Mouse (Mus musculus): ENCODE data around the gene Alox12b. TPM values are rescaled to one million over a fixed set of nuclear protein-coding genes. Genes with fewer than 3 reads are reported as not detected.

The Alox12b gene
- polyA plus RNA-seq, 1 experiment from 2014 or later, result 0.29 TPM

GRCm38 (mm10) chr11:69118765-69119164 lies 38.0 kb upstream of the Alox12b start:
- peaks cover 46% of the 10 kb centered on the region for H3K4me1 ChIP-seq (replicated peaks)

GRCm38 (mm10) chr11:69119446-69120155 lies 37.2 kb upstream of the Alox12b start:
- Histone ChIP-seq H3K9ac (no peak overlapping the region), H3K4me3 (peak overlapping the region; percentile 86), H3K27ac (no peak overlapping the region), H3K9me3 (no peaks in the 10 kb centered on the region), H3K36me3 (no peaks in the 10 kb centered on the region), H3K4me2 (peak overlapping the region; percentile 97), H3K27me3 (peaks cover 47% of the 10 kb centered on the region), H3K4me1 (replicated peaks) (peaks cover 46% of the 10 kb centered on the region)
- WGBS, result 29% methylated on average over 14 of the region's 14 CpGs
- no peak for ATAC-seq (ENCODE audit: low FRiP score)

More at GRCm38 (mm10) chr11:69118765-69119164, 38.0 kb upstream of the Alox12b start:
- peak overlapping the region; percentile 97 for H3K4me2 ChIP-seq
- no peak for ATAC-seq (ENCODE audit: low FRiP score)
- WGBS, result under 1% methylated on average over 15 of the region's 15 CpGs
- H3K9me3 ChIP-seq, result no peaks in the 10 kb centered on the region
- peaks cover 55% of the 10 kb centered on the region for H3K27me3 ChIP-seq
- no peak overlapping the region for H3K27ac ChIP-seq
- H3K36me3 ChIP-seq, result no peaks in the 10 kb centered on the region
- H3K9ac ChIP-seq, result no peak overlapping the region
- H3K4me3 ChIP-seq, result peak overlapping the region; percentile 86

- no peaks in the 10 kb centered on the region for H3K9me3 ChIP-seq
- H3K4me2 ChIP-seq, result peak within 1 kb of the TSS; percentile 97
- H3K36me3 ChIP-seq, result no peaks in the 10 kb centered on the region
- ATAC-seq (ENCODE audit: low FRiP score), result no peak
- no peak within 1 kb of the TSS for H3K27ac ChIP-seq
- 1% methylated on average over 27 of the region's 27 CpGs for WGBS
- peaks cover 39% of the 10 kb centered on the region for H3K27me3 ChIP-seq
- H3K9ac ChIP-seq, result peak within 1 kb of the TSS; percentile 80
- H3K4me3 ChIP-seq, result peak within 1 kb of the TSS; percentile 86
- peaks cover 48% of the 10 kb centered on the region for H3K4me1 ChIP-seq (replicated peaks)
Measured at GRCm38 (mm10) chr11:69120221-69121000, 36.4 kb upstream of the Alox12b start, which contains the start of gene Hes7. Gene Hes7 (plus strand): TSS chr11:69120404.

GRCm38 (mm10) chr11:69121001-69121740 lies 35.6 kb upstream of the Alox12b start:
- peaks cover 32% of the 10 kb centered on the region for H3K27me3 ChIP-seq
- 1% methylated on average over 33 of the region's 33 CpGs for WGBS
- peak overlapping the region; percentile 80 for H3K9ac ChIP-seq
- no peak overlapping the region for H3K27ac ChIP-seq
- H3K9me3 ChIP-seq, result no peaks in the 10 kb centered on the region
- peaks cover 56% of the 10 kb centered on the region for H3K4me1 ChIP-seq (replicated peaks)
- peak overlapping the region; percentile 76 for H3K4me3 ChIP-seq
- ATAC-seq (ENCODE audit: low FRiP score), result no peak
- no peaks in the 10 kb centered on the region for H3K36me3 ChIP-seq
- peak overlapping the region; percentile 97 for H3K4me2 ChIP-seq

GRCm38 (mm10) chr11:69121741-69122335 lies 35.0 kb upstream of the Alox12b start:
- H3K4me2 ChIP-seq, result peak overlapping the region; percentile 97
- H3K9ac ChIP-seq, result peak overlapping the region; percentile 80
- H3K4me1 ChIP-seq (replicated peaks), result peaks cover 61% of the 10 kb centered on the region
- ATAC-seq (ENCODE audit: low FRiP score), result no peak
- no peaks in the 10 kb centered on the region for H3K36me3 ChIP-seq
- H3K9me3 ChIP-seq, result no peaks in the 10 kb centered on the region
- peak overlapping the region; percentile 76 for H3K4me3 ChIP-seq
- peaks cover 28% of the 10 kb centered on the region for H3K27me3 ChIP-seq
- WGBS, result under 1% methylated on average over 32 of the region's 32 CpGs
- peak overlapping the region; percentile 66; the same call in 1 of the 2 replicates for H3K27ac ChIP-seq

GRCm38 (mm10) chr11:69122336-69122951 lies 34.3 kb upstream of the Alox12b start, which contains the start of gene 9130213A22Rik:
Gene 9130213A22Rik (minus strand): TSS chr11:69122589.
- H3K36me3 ChIP-seq, result no peaks in the 10 kb centered on the region
- 1% methylated on average over 64 of the region's 66 CpGs for WGBS
- H3K4me1 ChIP-seq (replicated peaks), result peaks cover 58% of the 10 kb centered on the region
- ATAC-seq (ENCODE audit: low FRiP score), result peak; percentile 77
- peaks cover 32% of the 10 kb centered on the region for H3K27me3 ChIP-seq
- H3K9me3 ChIP-seq, result no peaks in the 10 kb centered on the region
- H3K4me2 ChIP-seq, result peak within 1 kb of the TSS; percentile 97
- peak within 1 kb of the TSS; percentile 76 for H3K4me3 ChIP-seq
- H3K27ac ChIP-seq, result peak within 1 kb of the TSS; percentile 66
- H3K9ac ChIP-seq, result peak within 1 kb of the TSS; percentile 80

GRCm38 (mm10) chr11:69123056-69123692 lies 33.6 kb upstream of the Alox12b start:
- ATAC-seq (ENCODE audit: low FRiP score), result peak; percentile 7; the same call in 1 of the 2 replicates
- Histone ChIP-seq H3K36me3 (no peaks in the 10 kb centered on the region), H3K4me3 (peak overlapping the region; percentile 76), H3K4me1 (replicated peaks) (peaks cover 56% of the 10 kb centered on the region), H3K4me2 (peak overlapping the region; percentile 97), H3K27ac (peak overlapping the region; percentile 66), H3K9ac (peak overlapping the region; percentile 80), H3K27me3 (peaks cover 38% of the 10 kb centered on the region), H3K9me3 (no peaks in the 10 kb centered on the region)
- WGBS, result under 1% methylated on average over 29 of the region's 29 CpGs

GRCm38 (mm10) chr11:69123693-69124497 lies 32.9 kb upstream of the Alox12b start:
- H3K27me3 ChIP-seq, result peaks cover 43% of the 10 kb centered on the region
- ATAC-seq (ENCODE audit: low FRiP score), result peak; percentile 69
- peak overlapping the region; percentile 76 for H3K4me3 ChIP-seq
- H3K4me1 ChIP-seq (replicated peaks), result peaks cover 52% of the 10 kb centered on the region
- H3K9me3 ChIP-seq, result no peaks in the 10 kb centered on the region
- peak overlapping the region; percentile 78 for H3K27ac ChIP-seq
- H3K36me3 ChIP-seq, result no peaks in the 10 kb centered on the region
- peak overlapping the region; percentile 97 for H3K4me2 ChIP-seq
- peak overlapping the region; percentile 65 for H3K9ac ChIP-seq
- under 1% methylated on average over 31 of the region's 31 CpGs for WGBS

GRCm38 (mm10) chr11:69124498-69124847 lies 32.3 kb upstream of the Alox12b start:
- WGBS, result 0% methylated on average over 3 of the region's 3 CpGs
- H3K36me3 ChIP-seq, result no peaks in the 10 kb centered on the region
- peak; percentile 67 for ATAC-seq (ENCODE audit: low FRiP score)

GRCm38 (mm10) chr11:69125041-69125851 lies 31.5 kb upstream of the Alox12b start:
- peak; percentile 22 for ATAC-seq (ENCODE audit: low FRiP score)
- peaks cover 40% of the 10 kb centered on the region for H3K4me1 ChIP-seq (replicated peaks)
- WGBS, result under 1% methylated on average over 24 of the region's 24 CpGs
- no peaks in the 10 kb centered on the region for H3K9me3 ChIP-seq
- H3K36me3 ChIP-seq, result no peaks in the 10 kb centered on the region
- peak overlapping the region; percentile 63 for H3K27ac ChIP-seq
- H3K4me3 ChIP-seq, result peak overlapping the region; percentile 51
- H3K9ac ChIP-seq, result peak overlapping the region; percentile 70
- H3K4me2 ChIP-seq, result peak overlapping the region; percentile 73
- H3K27me3 ChIP-seq, result peaks cover 44% of the 10 kb centered on the region

More at GRCm38 (mm10) chr11:69124498-69124847, 32.3 kb upstream of the Alox12b start:
- Histone ChIP-seq H3K27ac (no peak overlapping the region), H3K27me3 (peaks cover 45% of the 10 kb centered on the region), H3K4me3 (peak overlapping the region; percentile 76), H3K4me1 (replicated peaks) (peaks cover 46% of the 10 kb centered on the region), H3K4me2 (peak overlapping the region; percentile 97), H3K9me3 (no peaks in the 10 kb centered on the region), H3K9ac (no peak overlapping the region)
